Mouse (Mus musculus) gastrocnemius, adult 18-20 months (tissue): ENCODE measurements around the gene Hjurp. TPM values are rescaled to one million over a fixed set of nuclear protein-coding genes. Genes with fewer than 3 reads are reported as not detected.

ENCODE experiments used
- DNase-seq: peaks from one replicate; pipeline ENCODE4 v3.0.0; 2021; ENCODE audit warnings: low spot score
- total RNA-seq, 2 experiments: library from RNA; stranded (reverse); gene quantifications; 2 replicates each; pipeline ENCODE4 v1.2.3; 2021

Hjurp gene
- total RNA-seq, 2 experiments from 2014 or later = 5.4 to 5.8 TPM

- DNase-seq = no peak
These were observed 36.9 kb downstream of the Hjurp start for GRCm38 (mm10) chr1:88240579-88240978.

GRCm38 (mm10) chr1:88240072-88240471 lies 37.4 kb downstream of the Hjurp start:
- no peak for DNase-seq

GRCm38 (mm10) chr1:88238771-88239170 lies 38.7 kb downstream of the Hjurp start:
- DNase-seq = no peak

GRCm38 (mm10) chr1:88237311-88237710 lies 40.1 kb downstream of the Hjurp start:
- DNase-seq = no peak

- no peak for DNase-seq
These were observed 41.5 kb downstream of the Hjurp start for GRCm38 (mm10) chr1:88235894-88236415.

- no peak for DNase-seq
These were observed 42.2 kb downstream of the Hjurp start for GRCm38 (mm10) chr1:88235046-88235893.

GRCm38 (mm10) chr1:88234646-88235045 lies 42.8 kb downstream of the Hjurp start:
- DNase-seq = no peak

- no peak for DNase-seq
These were observed 43.2 kb downstream of the Hjurp start for GRCm38 (mm10) chr1:88234248-88234610.

- DNase-seq = no peak
These were observed 43.8 kb downstream of the Hjurp start for GRCm38 (mm10) chr1:88233421-88234247.

- no peak for DNase-seq
These were observed 44.6 kb downstream of the Hjurp start for GRCm38 (mm10) chr1:88232664-88233380.

- DNase-seq = no peak
These were observed 45.5 kb downstream of the Hjurp start for GRCm38 (mm10) chr1:88231803-88232499.

- DNase-seq = no peak
These were observed 46.2 kb downstream of the Hjurp start for GRCm38 (mm10) chr1:88230981-88231802.

GRCm38 (mm10) chr1:88230421-88230820 lies 47.0 kb downstream of the Hjurp start:
- no peak for DNase-seq

- no peak for DNase-seq
These were observed 47.4 kb downstream of the Hjurp start for GRCm38 (mm10) chr1:88229986-88230385.

- DNase-seq = no peak
These were observed 47.9 kb downstream of the Hjurp start for GRCm38 (mm10) chr1:88229566-88229965.

GRCm38 (mm10) chr1:88228121-88228520 lies 49.3 kb downstream of the Hjurp start:
- DNase-seq = no peak

GRCm38 (mm10) chr1:88227482-88227881 lies 50.0 kb downstream of the Hjurp start:
- DNase-seq = no peak

GRCm38 (mm10) chr1:88226670-88227379 lies 50.6 kb downstream of the Hjurp start, which contains the start of gene Mroh2a:
TSS of gene Mroh2a (plus strand) at chr1:88226986.
- peak; percentile 1 for DNase-seq

- DNase-seq = peak; percentile 4
These were observed 51.7 kb downstream of the Hjurp start for GRCm38 (mm10) chr1:88225741-88226140.
